Mouse (Mus musculus): ENCODE results near the gene Was. TPM values are rescaled to one million over a fixed set of nuclear protein-coding genes. Genes with fewer than 3 reads are reported as not detected.

Gene Was
- 52.7 TPM for polyA plus RNA-seq (2017; shearing (Covaris generic))

DNA sequence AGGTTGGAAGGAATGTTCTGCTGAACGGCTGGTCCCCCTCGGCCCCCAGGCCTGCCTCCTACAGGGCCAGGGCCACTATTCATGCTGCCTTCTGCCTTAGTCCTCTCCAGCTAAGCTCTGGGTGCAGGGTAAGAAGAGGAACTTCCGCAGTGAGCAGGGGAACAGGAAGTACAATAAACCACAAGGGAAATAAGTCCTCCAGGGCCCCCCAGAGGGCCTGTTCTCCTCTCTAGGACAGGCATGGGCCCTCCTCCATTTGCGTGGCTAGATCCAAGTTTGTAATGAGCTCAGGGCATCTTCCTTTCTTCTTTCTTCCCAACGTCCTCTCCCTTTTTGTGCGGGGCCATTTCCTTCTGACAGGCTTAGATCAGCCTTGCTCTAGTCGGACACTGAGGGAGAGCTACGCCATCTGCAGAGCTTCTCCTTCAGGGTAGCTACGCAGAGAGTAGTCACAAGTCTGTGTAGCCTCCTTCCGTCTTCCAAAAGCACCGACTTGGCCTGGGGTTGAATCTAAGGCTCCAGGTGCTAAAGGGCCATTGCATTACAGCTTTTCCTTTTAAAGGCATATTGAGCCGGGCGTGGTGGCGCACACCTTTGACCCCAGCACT is at the start of gene Was:
Was (minus strand) TSS at position 153 of the 608 bp plus-strand sequence.

DNA sequence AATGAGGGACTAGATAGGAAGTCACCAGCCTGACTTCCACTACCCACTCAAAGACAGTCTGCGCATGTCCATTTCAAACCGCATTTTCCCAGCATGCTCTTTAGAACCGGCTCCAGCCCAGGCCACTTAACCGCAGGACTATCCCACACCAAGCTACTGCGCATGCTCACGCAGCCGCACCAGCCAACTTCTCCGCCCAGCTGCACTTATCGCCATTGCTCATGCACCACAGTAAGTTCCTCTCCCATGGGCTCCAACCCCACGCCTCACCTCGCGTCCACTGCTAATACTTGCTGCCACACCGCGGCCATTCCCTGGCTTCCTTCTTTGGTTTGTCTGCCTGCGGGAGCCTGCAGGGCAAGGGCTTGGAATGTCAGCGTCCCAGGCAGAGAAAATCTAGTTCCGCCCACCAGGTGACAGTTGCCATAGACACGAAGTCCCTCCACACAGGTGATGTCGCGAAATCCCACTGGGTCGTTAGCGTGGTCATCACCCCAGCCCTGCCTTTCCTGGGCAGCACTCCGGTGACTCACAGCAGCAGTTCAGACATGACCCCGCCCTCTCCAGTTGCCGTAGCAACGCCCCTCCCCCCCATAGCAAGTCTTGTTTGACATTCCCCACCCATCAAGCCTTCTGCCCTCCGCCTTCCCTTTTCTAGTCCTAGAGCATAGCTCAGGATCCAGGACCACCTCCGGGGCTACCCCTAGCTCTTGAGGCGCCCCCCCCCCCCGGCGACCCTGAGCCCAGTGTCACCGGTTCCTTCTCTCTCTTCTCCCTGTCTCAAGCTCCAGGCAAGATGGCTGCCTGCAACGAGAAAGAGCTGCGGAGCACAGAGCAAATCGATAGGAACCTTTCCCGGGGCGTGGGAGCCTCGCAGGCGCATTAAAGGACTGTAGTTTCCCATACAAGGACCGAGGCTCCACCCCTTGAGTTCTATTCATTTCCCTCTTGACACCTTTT is 42.0 kb upstream of the Was start, which contains the start of gene Wdr13:
Wdr13 (minus strand) TSS at position 876 of the 960 bp plus-strand sequence.

GRCm38 (mm10) chrX:8074430-8075014 is 15.8 kb downstream of the Was start, which contains the start of gene Suv39h1:
Gene Suv39h1, minus strand, starts transcription at chrX:8074760.

Other genes starting within 250 kb of the Was start
- 239 TPM for gene Otud5, start 249.1 kb downstream of the Was start, polyA plus RNA-seq (2017; shearing (Covaris generic))
- gene Pim2, start 212.2 kb downstream of the Was start, polyA plus RNA-seq (2017; shearing (Covaris generic)), result 165 TPM
- 35.6 TPM for gene Slc35a2, start 206.5 kb downstream of the Was start, polyA plus RNA-seq (2017; shearing (Covaris generic))
- 191 TPM for gene Pqbp1, start 191.2 kb downstream of the Was start, polyA plus RNA-seq (2017; shearing (Covaris generic))
- 88.6 TPM for gene Timm17b, start 191.1 kb downstream of the Was start, polyA plus RNA-seq (2017; shearing (Covaris generic))
- gene Gm10491, start 182.7 kb downstream of the Was start, polyA plus RNA-seq (2017; shearing (Covaris generic)), result not detected
- not detected for gene Gm10490, start 181.0 kb downstream of the Was start, polyA plus RNA-seq (2017; shearing (Covaris generic))
- not detected for gene Pcsk1n, start 170.7 kb downstream of the Was start, polyA plus RNA-seq (2017; shearing (Covaris generic))
- gene Eras, start 161.9 kb downstream of the Was start, polyA plus RNA-seq (2017; shearing (Covaris generic)), result not detected
- gene Hdac6, start 142.6 kb downstream of the Was start, polyA plus RNA-seq (2017; shearing (Covaris generic)), result 11.6 TPM
- gene Gata1, start 112.4 kb downstream of the Was start, polyA plus RNA-seq (2017; shearing (Covaris generic)), result 3.3 TPM
- not detected for gene Glod5, start 72.0 kb downstream of the Was start, polyA plus RNA-seq (2017; shearing (Covaris generic))
- 46.3 TPM for gene Suv39h1, start 15.7 kb downstream of the Was start, polyA plus RNA-seq (2017; shearing (Covaris generic))
- 14.6 TPM for gene Wdr13, start 42.4 kb upstream of the Was start, polyA plus RNA-seq (2017; shearing (Covaris generic))
- 653 TPM for gene Rbm3, start 55.4 kb upstream of the Was start, polyA plus RNA-seq (2017; shearing (Covaris generic))
- 35.1 TPM for gene Tbc1d25, start 85.7 kb upstream of the Was start, polyA plus RNA-seq (2017; shearing (Covaris generic))
- gene Ebp, start 103.0 kb upstream of the Was start, polyA plus RNA-seq (2017; shearing (Covaris generic)), result 67.6 TPM
- not detected for gene Porcn, start 116.0 kb upstream of the Was start, polyA plus RNA-seq (2017; shearing (Covaris generic))
- gene Ftsj1, start 161.9 kb upstream of the Was start, polyA plus RNA-seq (2017; shearing (Covaris generic)), result 21.5 TPM
- gene Slc38a5, start 180.6 kb upstream of the Was start, polyA plus RNA-seq (2017; shearing (Covaris generic)), result not detected
- not detected for gene Ssxb10, start 236.9 kb upstream of the Was start, polyA plus RNA-seq (2017; shearing (Covaris generic))

Data from naive thymus-derived CD4-positive, alpha-beta T cell, adult 5 months (primary cell).